Mouse (Mus musculus): ENCODE measurements around the gene Zc3hc1. TPM values are rescaled to one million over a fixed set of nuclear protein-coding genes. Genes with fewer than 3 reads are reported as not detected.

Zc3hc1 gene
- total and polyA plus RNA-seq, 2 experiments from 2014 or later: 42.7 to 59.6 TPM

GRCm38 (mm10) chr6:30416126-30416525 lies 25.3 kb upstream of the Zc3hc1 start:
- Histone ChIP-seq H3K27ac (no peak overlapping the region), H3K27me3 (ENCODE audit: insufficient read depth, low read length) (no peaks in the 10 kb centered on the region), H3K9ac (replicated peaks; ENCODE audit: low read length) (no peak overlapping the region), H3K4me1 (ENCODE audit: insufficient read depth, low read length) (no peaks in the 10 kb centered on the region; the same call in 1 of the 2 replicates), H3K9me3 (ENCODE audit: low read length) (no peaks in the 10 kb centered on the region), H3K4me3 (ENCODE audit: low read length) (no peak overlapping the region), H3K36me3 (ENCODE audit: insufficient read depth, low read length) (no peaks in the 10 kb centered on the region), H3K4me2 (ENCODE audit: low read depth, low read length) (no peak overlapping the region)
- DNase-seq (ENCODE audit: low spot score) (no peak), ATAC-seq (no peak)
- WGBS: 90% methylated on average over 2 of the region's 2 CpGs
- no peak for TF ChIP-seq CTCF (IDR thresholded peaks at IDR 0.05; ENCODE audit: low read depth)

- no peaks in the 10 kb centered on the region for H3K9me3 ChIP-seq (ENCODE audit: low read length)
- TF ChIP-seq CTCF (IDR thresholded peaks at IDR 0.05; ENCODE audit: low read depth): no peak
- no peak overlapping the region for H3K4me3 ChIP-seq (ENCODE audit: low read length)
- ATAC-seq (no peak), DNase-seq (ENCODE audit: low spot score) (no peak)
- H3K4me2 ChIP-seq (ENCODE audit: low read depth, low read length): no peak overlapping the region
- no peak overlapping the region for H3K9ac ChIP-seq (replicated peaks; ENCODE audit: low read length)
- H3K4me1 ChIP-seq (ENCODE audit: insufficient read depth, low read length): no peaks in the 10 kb centered on the region; the same call in 1 of the 2 replicates
- no peaks in the 10 kb centered on the region for H3K36me3 ChIP-seq (ENCODE audit: insufficient read depth, low read length)
- H3K27me3 ChIP-seq (ENCODE audit: insufficient read depth, low read length): no peaks in the 10 kb centered on the region
- WGBS: 78% methylated on average over 4 of the region's 4 CpGs
- H3K27ac ChIP-seq: no peak overlapping the region
Observed at GRCm38 (mm10) chr6:30411311-30411710, 20.5 kb upstream of the Zc3hc1 start.

GRCm38 (mm10) chr6:30409399-30410093 lies 18.7 kb upstream of the Zc3hc1 start:
- no peaks in the 10 kb centered on the region for H3K9me3 ChIP-seq (ENCODE audit: low read length)
- H3K4me3 ChIP-seq (ENCODE audit: low read length): no peak overlapping the region
- no peak overlapping the region for H3K4me2 ChIP-seq (ENCODE audit: low read depth, low read length)
- no peak overlapping the region for H3K9ac ChIP-seq (replicated peaks; ENCODE audit: low read length)
- peaks cover 3% of the 10 kb centered on the region for H3K4me1 ChIP-seq (ENCODE audit: insufficient read depth, low read length)
- H3K27me3 ChIP-seq (ENCODE audit: insufficient read depth, low read length): no peaks in the 10 kb centered on the region
- ATAC-seq (no peak), DNase-seq (ENCODE audit: low spot score) (no peak)
- no peak overlapping the region for H3K27ac ChIP-seq
- TF ChIP-seq CTCF (IDR thresholded peaks at IDR 0.05; ENCODE audit: low read depth): no peak
- no peaks in the 10 kb centered on the region for H3K36me3 ChIP-seq (ENCODE audit: insufficient read depth, low read length)
- 89% methylated on average over 7 of the region's 7 CpGs for WGBS

DNA sequence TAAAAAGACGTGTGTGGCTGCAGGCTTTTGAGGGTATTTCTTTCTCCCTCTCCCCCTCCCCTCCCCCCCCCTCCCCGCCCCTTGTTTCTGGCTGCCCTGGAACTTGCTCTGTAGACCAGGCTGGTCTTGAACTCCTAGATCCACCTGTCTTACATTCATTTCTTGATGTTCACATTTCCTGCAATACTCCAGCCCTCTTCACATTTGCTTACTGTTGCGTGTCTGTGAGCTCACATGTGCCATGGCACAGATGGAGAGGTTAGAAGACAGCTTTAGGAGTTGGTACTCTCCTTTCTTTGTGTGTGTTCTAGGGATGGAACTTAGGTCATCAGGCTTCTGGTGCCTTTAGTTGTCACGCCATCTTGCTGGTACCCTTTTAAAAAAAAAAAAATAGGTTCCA lies 17.4 kb upstream of the Zc3hc1 start:
- Histone ChIP-seq H3K27ac (no peak overlapping the region), H3K4me1 (ENCODE audit: insufficient read depth, low read length) (peaks cover 9% of the 10 kb centered on the region)
- 89% methylated on average over 4 of the region's 4 CpGs for WGBS

GRCm38 (mm10) chr6:30404671-30405070 lies 13.8 kb upstream of the Zc3hc1 start:
- Histone ChIP-seq H3K27me3 (ENCODE audit: insufficient read depth, low read length) (no peaks in the 10 kb centered on the region), H3K27ac (no peak overlapping the region), H3K4me1 (ENCODE audit: insufficient read depth, low read length) (peaks cover 9% of the 10 kb centered on the region), H3K4me2 (ENCODE audit: low read depth, low read length) (peak overlapping the region; percentile 67), H3K36me3 (ENCODE audit: insufficient read depth, low read length) (no peaks in the 10 kb centered on the region), H3K4me3 (ENCODE audit: low read length) (no peak overlapping the region), H3K9ac (replicated peaks; ENCODE audit: low read length) (no peak overlapping the region), H3K9me3 (ENCODE audit: low read length) (no peaks in the 10 kb centered on the region)
- DNase-seq (ENCODE audit: low spot score) (no peak), ATAC-seq (no peak)
- 81% methylated on average over 5 of the region's 5 CpGs for WGBS
- TF ChIP-seq CTCF (IDR thresholded peaks at IDR 0.05; ENCODE audit: low read depth): no peak

More for the DNA sequence above, 17.4 kb upstream of the Zc3hc1 start:
- Histone ChIP-seq H3K27me3 (ENCODE audit: insufficient read depth, low read length) (no peaks in the 10 kb centered on the region), H3K4me2 (ENCODE audit: low read depth, low read length) (no peak overlapping the region), H3K36me3 (ENCODE audit: insufficient read depth, low read length) (no peaks in the 10 kb centered on the region), H3K9me3 (ENCODE audit: low read length) (no peaks in the 10 kb centered on the region), H3K9ac (replicated peaks; ENCODE audit: low read length) (no peak overlapping the region), H3K4me3 (ENCODE audit: low read length) (no peak overlapping the region)
- DNase-seq (ENCODE audit: low spot score) (no peak), ATAC-seq (no peak)
- TF ChIP-seq CTCF (IDR thresholded peaks at IDR 0.05; ENCODE audit: low read depth): no peak

DNA sequence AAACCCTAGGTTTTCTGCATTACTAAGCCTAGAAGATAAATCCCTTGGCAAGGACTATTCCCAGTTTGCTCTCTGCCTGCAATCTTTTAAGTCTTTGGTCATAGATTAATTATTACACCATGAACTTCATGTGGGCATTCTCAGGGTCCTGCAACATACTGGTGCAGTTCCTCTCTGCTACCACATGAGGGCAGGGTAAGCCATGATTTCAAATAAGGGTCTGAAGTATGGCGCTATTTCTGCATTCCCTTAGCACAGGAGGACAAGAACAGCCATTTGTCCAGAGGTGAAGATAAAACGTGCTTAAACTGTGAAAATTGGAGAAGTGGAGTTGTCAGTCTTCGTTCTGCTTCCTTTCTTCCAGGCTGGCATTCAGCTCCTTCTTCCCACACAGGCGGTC lies 12.6 kb upstream of the Zc3hc1 start:
- Histone ChIP-seq H3K27ac (0 out of 2 replicates have a peak overlapping the region, but pooled peaks have one; percentile 60), H3K27me3 (ENCODE audit: insufficient read depth, low read length) (no peaks in the 10 kb centered on the region), H3K9me3 (ENCODE audit: low read length) (no peaks in the 10 kb centered on the region), H3K36me3 (ENCODE audit: insufficient read depth, low read length) (no peaks in the 10 kb centered on the region), H3K9ac (replicated peaks; ENCODE audit: low read length) (peak overlapping the region; percentile 45), H3K4me1 (ENCODE audit: insufficient read depth, low read length) (peaks cover 9% of the 10 kb centered on the region), H3K4me3 (ENCODE audit: low read length) (peak overlapping the region; percentile 36), H3K4me2 (ENCODE audit: low read depth, low read length) (peak overlapping the region; percentile 67)
- 15% methylated on average over 4 of the region's 4 CpGs for WGBS
- peak; percentile 98 for TF ChIP-seq CTCF (IDR thresholded peaks at IDR 0.05; ENCODE audit: low read depth)
- DNase-seq (ENCODE audit: low spot score) (peak; percentile 91), ATAC-seq (no peak)

DNA sequence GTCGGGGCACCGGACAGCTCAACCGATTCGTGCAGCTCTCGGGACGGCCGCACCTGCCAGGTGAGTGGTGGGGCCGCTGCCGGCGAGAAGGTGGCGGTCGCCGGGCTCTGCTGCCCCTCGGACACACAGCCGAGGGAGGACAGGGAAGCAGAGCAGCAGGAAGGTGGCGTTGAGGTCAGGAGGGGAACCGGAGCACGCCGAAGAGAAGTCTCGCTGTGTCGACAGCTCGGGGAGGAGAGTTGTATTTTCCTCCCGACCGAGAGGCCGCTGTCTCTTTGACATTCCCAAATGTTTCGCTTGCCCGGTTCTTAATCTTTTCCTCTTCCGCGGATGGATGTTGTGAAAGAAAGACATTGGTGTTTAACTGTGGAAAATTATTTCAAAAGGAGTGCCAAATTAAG lies 11.3 kb upstream of the Zc3hc1 start:
- ATAC-seq (no peak; the same call in 1 of the 2 replicates), DNase-seq (ENCODE audit: low spot score) (peak; percentile 47)
- whole genome bisulfite sequencing: under 1% methylated on average over 29 of the region's 29 CpGs
- no peaks in the 10 kb centered on the region for H3K36me3 ChIP-seq (ENCODE audit: insufficient read depth, low read length)
- peak overlapping the region; percentile 98 for H3K4me3 ChIP-seq (ENCODE audit: low read length)
- H3K9ac ChIP-seq (replicated peaks; ENCODE audit: low read length): peak overlapping the region; percentile 96
- H3K9me3 ChIP-seq (ENCODE audit: low read length): no peaks in the 10 kb centered on the region
- H3K4me2 ChIP-seq (ENCODE audit: low read depth, low read length): peak overlapping the region; percentile 67
- no peak for TF ChIP-seq CTCF (IDR thresholded peaks at IDR 0.05; ENCODE audit: low read depth)
- H3K4me1 ChIP-seq (ENCODE audit: insufficient read depth, low read length): peaks cover 9% of the 10 kb centered on the region
- H3K27me3 ChIP-seq (ENCODE audit: insufficient read depth, low read length): no peaks in the 10 kb centered on the region
- peak overlapping the region; percentile 96 for H3K27ac ChIP-seq

Measured in hindbrain, postnatal 0 days (tissue).